Mouse (Mus musculus) subcutaneous adipose tissue, adult 2 months (tissue): ENCODE results near the gene Bhlha9. TPM values are rescaled to one million over a fixed set of nuclear protein-coding genes. Genes with fewer than 3 reads are reported as not detected.

Experiments
- polyA plus RNA-seq: library from polyadenylated mRNA; depleted of rRNA; stranded (reverse); fragments of >200 nt; gene quantifications from 2 replicates; pipeline ENCODE4 v1.2.3, GENCODE M21; 2012; ENCODE audit warnings: low replicate concordance; rRNA removed

The Bhlha9 gene
- 0.17 TPM in 1 of 2 replicates, not detected in the other for polyA plus RNA-seq

GRCm38 (mm10) chr11:76671871-76672475 lies at the start of gene Bhlha9:
Bhlha9 (plus strand) TSS chr11:76672470.

DNA sequence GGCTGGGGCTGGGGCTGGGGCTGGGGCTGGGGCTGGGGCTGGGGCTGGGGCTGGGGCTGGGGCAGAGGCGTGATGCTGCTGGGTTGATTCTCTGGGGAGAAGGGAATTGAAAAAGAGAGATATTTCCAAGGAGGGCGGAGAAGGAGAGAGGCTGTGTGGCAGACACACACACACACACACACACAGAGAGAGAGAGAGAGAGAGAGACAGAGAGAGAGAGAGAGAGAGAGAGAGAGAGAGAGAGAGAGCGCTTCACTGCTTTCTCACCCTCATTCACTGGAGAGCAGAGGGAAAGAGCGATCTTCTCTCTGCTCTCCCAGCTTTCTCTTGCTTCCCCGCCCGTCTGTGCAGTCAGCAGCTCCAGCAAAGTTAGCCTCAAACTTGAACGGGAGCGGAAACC lies 7.2 kb downstream of the Bhlha9 start, which contains the start of gene Trarg1:
Trarg1 (plus strand) TSS at position 301 of the 400 bp plus-strand sequence.

Other genes with a start within 250 kb of the Bhlha9 start
- gene Abr, start 50.2 kb upstream of the Bhlha9 start, polyA plus RNA-seq = 25.2 and 58.5 TPM in 2 replicates
- gene Trarg1, start 7.3 kb downstream of the Bhlha9 start, polyA plus RNA-seq = 32.4 and 138 TPM in 2 replicates
- gene Gosr1, start 91.1 kb downstream of the Bhlha9 start, polyA plus RNA-seq = 23.1 and 27.0 TPM in 2 replicates
- gene Cpd, start 174.5 kb downstream of the Bhlha9 start, polyA plus RNA-seq = 34.0 and 40.5 TPM in 2 replicates
- 0.71 and 1.3 TPM in 2 replicates for gene Tmigd1, start 229.7 kb downstream of the Bhlha9 start, polyA plus RNA-seq